Mouse (Mus musculus) embryonic facial prominence, embryonic 15.5 days (tissue): ENCODE data around the gene Fbxl12. TPM values are rescaled to one million over a fixed set of nuclear protein-coding genes. Genes with fewer than 3 reads are reported as not detected.

Experiments
- ATAC-seq: fragments of 200-750 bp; cut with Nextera tagmentation; 2 replicates; pipeline ENCODE4 v1.8.0; 2017; ENCODE audit warnings: low read depth, moderate TSS enrichment; ENCODE audit not compliant: insufficient number of reproducible peaks, low FRiP score, low TSS enrichment
- H3K27ac ChIP-seq: fragments of 300-500 bp; sonication (generic); replicated peaks from 2 replicates; pipeline ENCODE4 v1.5.1; 2015; ENCODE audit warnings: mild to moderate bottlenecking, inconsistent platforms
- H3K27me3 ChIP-seq: fragments of 300-500 bp; sonication (generic); 2 replicates; pipeline ENCODE4 v1.6.1; 2015; ENCODE audit warnings: inconsistent platforms
- H3K36me3 ChIP-seq: fragments of 300-500 bp; sonication (generic); 2 replicates; pipeline ENCODE4 v1.6.1; 2015; ENCODE audit warnings: mild to moderate bottlenecking, inconsistent platforms
- H3K4me1 ChIP-seq: fragments of 300-500 bp; sonication (generic); 2 replicates; pipeline ENCODE4 v1.6.1; 2015; ENCODE audit warnings: inconsistent platforms
- H3K4me2 ChIP-seq: fragments of 300-500 bp; sonication (generic); replicated peaks from 2 replicates; pipeline ENCODE4 v1.6.1; 2015; ENCODE audit warnings: mild to moderate bottlenecking, inconsistent platforms
- H3K4me3 ChIP-seq: fragments of 300-500 bp; sonication (generic); replicated peaks from 2 replicates; pipeline ENCODE4 v1.5.1; 2015; ENCODE audit warnings: mild to moderate bottlenecking, inconsistent platforms
- H3K9ac ChIP-seq: fragments of 300-500 bp; sonication (generic); 2 replicates; pipeline ENCODE4 v1.6.1; 2015; ENCODE audit warnings: inconsistent platforms
- H3K9me3 ChIP-seq: fragments of 300-500 bp; sonication (generic); replicated peaks from 2 replicates; pipeline ENCODE4 v1.6.1; 2016; ENCODE audit warnings: inconsistent platforms
- WGBS: fragments of 180-500 bp; shearing (Covaris S2); methylation state at CpG from one replicate; pipeline ENCODE4 v1.1.7; 2015; 5-methylcytosine and 5-hydroxymethylcytosine counted together
- polyA plus RNA-seq: library from polyadenylated mRNA; unstranded; fragments of >200 nt; fragmentation: Nextera tagmentation; extraction: Ambion mirVana; gene quantifications from 2 replicates; pipeline ENCODE4 v1.2.1, GENCODE M21; 2015

Gene Fbxl12
- polyA plus RNA-seq, 1 experiment from 2014 or later: 19.8 TPM

- Histone ChIP-seq H3K4me3 (peak overlapping the region; percentile 73), H3K9ac (peak overlapping the region; percentile 75), H3K27ac (no peak overlapping the region), H3K4me1 (peaks cover 26% of the 10 kb centered on the region), H3K4me2 (peak overlapping the region; percentile 79), H3K9me3 (no peaks in the 10 kb centered on the region), H3K27me3 (no peaks in the 10 kb centered on the region), H3K36me3 (peaks cover 41% of the 10 kb centered on the region)
- 0% methylated on average over 25 of the region's 25 CpGs for WGBS
- peak; percentile 3; the same call in 1 of the 2 replicates for ATAC-seq
Observed at GRCm38 (mm10) chr9:20652260-20652658, 7.7 kb upstream of the Fbxl12 start.

GRCm38 (mm10) chr9:20651602-20652259 lies 7.2 kb upstream of the Fbxl12 start, which contains the start of gene Pin1:
TSS of gene Pin1 (plus strand) at chr9:20652095.
- H3K36me3 ChIP-seq: peaks cover 40% of the 10 kb centered on the region

GRCm38 (mm10) chr9:20645121-20645520 lies 554 bp upstream of the Fbxl12 start:
- H3K9ac ChIP-seq: peak overlapping the region; percentile 75

More at GRCm38 (mm10) chr9:20651602-20652259, 7.2 kb upstream of the Fbxl12 start, which contains the start of gene Pin1:
- peaks cover 26% of the 10 kb centered on the region for H3K4me1 ChIP-seq
- under 1% methylated on average over 45 of the region's 45 CpGs for WGBS
- H3K4me3 ChIP-seq: peak within 1 kb of the TSS; percentile 73
- peak within 1 kb of the TSS; percentile 75 for H3K9ac ChIP-seq
- H3K27ac ChIP-seq: peak within 1 kb of the TSS; percentile 39
- H3K9me3 ChIP-seq: no peaks in the 10 kb centered on the region
- no peaks in the 10 kb centered on the region for H3K27me3 ChIP-seq
- peak; percentile 100 for ATAC-seq
- peak within 1 kb of the TSS; percentile 79 for H3K4me2 ChIP-seq

GRCm38 (mm10) chr9:20643781-20644180 lies 786 bp downstream of the Fbxl12 start:
- H3K9ac ChIP-seq: peak overlapping the region; percentile 75
- WGBS: 7% methylated on average over 13 of the region's 13 CpGs
- H3K4me3 ChIP-seq: peak overlapping the region; percentile 66
- peaks cover 28% of the 10 kb centered on the region for H3K4me1 ChIP-seq
- peak overlapping the region; percentile 96 for H3K27ac ChIP-seq
- no peaks in the 10 kb centered on the region for H3K27me3 ChIP-seq
- no peak for ATAC-seq
- peaks cover 30% of the 10 kb centered on the region for H3K36me3 ChIP-seq
- no peaks in the 10 kb centered on the region for H3K9me3 ChIP-seq
- peak overlapping the region; percentile 82 for H3K4me2 ChIP-seq

More at GRCm38 (mm10) chr9:20645121-20645520, 554 bp upstream of the Fbxl12 start:
- Histone ChIP-seq H3K27ac (peak overlapping the region; percentile 96), H3K4me1 (peaks cover 28% of the 10 kb centered on the region), H3K4me3 (peak overlapping the region; percentile 66), H3K27me3 (no peaks in the 10 kb centered on the region), H3K9me3 (no peaks in the 10 kb centered on the region), H3K4me2 (peak overlapping the region; percentile 82), H3K36me3 (peaks cover 31% of the 10 kb centered on the region)
- ATAC-seq: no peak
- WGBS: 3% methylated on average over 17 of the region's 17 CpGs

DNA sequence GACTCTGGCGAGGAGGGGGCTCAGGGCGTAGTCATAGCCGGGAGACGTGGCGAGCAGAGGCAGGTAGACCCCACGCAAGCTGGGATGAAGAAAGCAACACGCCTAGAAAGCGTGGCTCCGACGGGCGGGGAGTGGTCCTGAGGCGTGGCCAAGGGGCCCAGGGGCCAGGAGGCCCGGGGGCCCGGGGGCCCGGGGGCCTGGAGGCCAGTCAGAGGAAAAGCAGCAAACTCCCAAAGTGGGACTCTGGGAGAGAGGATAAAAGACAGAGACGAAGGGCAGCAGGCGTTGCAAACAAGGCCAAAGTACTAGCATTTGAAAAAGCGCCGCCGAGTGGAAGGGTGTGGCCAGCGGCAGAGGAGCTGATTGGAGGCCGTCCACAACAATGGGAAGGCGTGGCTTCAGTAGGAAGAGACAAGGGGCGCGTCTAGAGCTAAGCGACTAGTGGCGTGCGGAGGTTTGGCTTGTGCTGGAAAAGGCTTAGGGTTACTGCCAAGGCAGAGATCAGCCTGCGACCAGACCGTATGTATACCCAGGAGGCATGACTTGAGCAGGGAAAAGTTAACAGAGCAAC lies 1.6 kb downstream of the Fbxl12 start:
- peaks cover 28% of the 10 kb centered on the region for H3K4me1 ChIP-seq
- H3K9me3 ChIP-seq: no peaks in the 10 kb centered on the region
- peak overlapping the region; percentile 75 for H3K9ac ChIP-seq
- H3K4me3 ChIP-seq: peak overlapping the region; percentile 66
- peak; percentile 81 for ATAC-seq
- 2% methylated on average over 30 of the region's 30 CpGs for WGBS
- peaks cover 30% of the 10 kb centered on the region for H3K36me3 ChIP-seq
- H3K27me3 ChIP-seq: no peaks in the 10 kb centered on the region
- peak overlapping the region; percentile 96 for H3K27ac ChIP-seq
- peak overlapping the region; percentile 82 for H3K4me2 ChIP-seq

GRCm38 (mm10) chr9:20642101-20642895 lies 2.3 kb downstream of the Fbxl12 start, which contains the start of gene Ubl5:
TSS of gene Ubl5 (plus strand) at chr9:20642878.
- H3K9me3 ChIP-seq: no peaks in the 10 kb centered on the region
- peak within 1 kb of the TSS; percentile 75 for H3K9ac ChIP-seq
- peaks cover 28% of the 10 kb centered on the region for H3K4me1 ChIP-seq
- peak within 1 kb of the TSS; percentile 82 for H3K4me2 ChIP-seq
- H3K27ac ChIP-seq: peak within 1 kb of the TSS; percentile 96
- peak within 1 kb of the TSS; percentile 66 for H3K4me3 ChIP-seq
- H3K27me3 ChIP-seq: no peaks in the 10 kb centered on the region
- ATAC-seq: peak; percentile 94
- under 1% methylated on average over 51 of the region's 51 CpGs for WGBS
- peaks cover 28% of the 10 kb centered on the region for H3K36me3 ChIP-seq

DNA sequence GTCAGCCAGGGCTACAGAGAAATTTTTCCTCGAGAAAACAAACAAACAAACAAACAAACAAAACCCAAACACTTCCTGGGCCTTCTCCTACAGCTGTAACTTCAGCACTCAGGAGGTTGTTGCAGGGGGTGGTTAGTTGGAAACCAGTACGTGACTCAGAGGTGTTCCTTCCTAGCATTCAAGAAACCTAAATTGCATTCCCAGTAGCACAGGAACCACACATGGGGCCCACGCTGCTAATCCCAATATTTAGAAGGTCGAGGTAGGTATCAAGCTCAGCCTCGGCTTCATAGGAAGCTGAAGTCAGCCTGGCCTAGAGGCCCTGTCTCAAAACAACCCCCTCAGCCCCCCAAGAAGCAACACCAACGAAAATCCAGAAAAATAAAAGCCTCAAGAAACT lies 3.1 kb downstream of the Fbxl12 start:
- WGBS: 12% methylated on average over 6 of the region's 6 CpGs
- Histone ChIP-seq H3K9me3 (no peaks in the 10 kb centered on the region), H3K4me2 (peak overlapping the region; percentile 82), H3K9ac (peak overlapping the region; percentile 72), H3K4me3 (peak overlapping the region; percentile 66), H3K27ac (peak overlapping the region; percentile 96; the same call in 1 of the 2 replicates), H3K36me3 (peaks cover 27% of the 10 kb centered on the region), H3K27me3 (no peaks in the 10 kb centered on the region), H3K4me1 (peaks cover 28% of the 10 kb centered on the region)
- ATAC-seq: no peak

DNA sequence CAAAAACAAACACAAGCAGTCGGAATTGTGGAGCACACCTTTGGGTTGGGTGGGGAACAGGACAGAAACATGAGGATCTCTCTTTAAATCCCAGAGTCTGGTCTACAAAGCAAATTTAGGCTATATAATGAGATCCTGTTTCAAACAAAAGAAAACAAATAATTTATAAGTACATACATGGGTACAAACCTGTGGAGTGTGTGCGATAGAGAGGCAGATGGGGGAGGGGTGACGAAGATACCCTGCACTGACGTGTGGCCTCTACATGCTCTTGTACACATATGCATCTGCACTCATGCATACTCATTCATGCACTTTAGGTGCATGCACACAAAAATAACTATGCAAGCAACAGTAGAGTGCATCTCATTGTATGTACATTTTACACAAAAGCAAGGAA lies 5.1 kb downstream of the Fbxl12 start:
- ATAC-seq: no peak
- no peak overlapping the region for H3K27ac ChIP-seq
- no peak overlapping the region for H3K4me2 ChIP-seq
- H3K9me3 ChIP-seq: no peaks in the 10 kb centered on the region
- 84% methylated on average over 4 of the region's 4 CpGs for WGBS
- H3K4me1 ChIP-seq: peaks cover 21% of the 10 kb centered on the region
- peaks cover 22% of the 10 kb centered on the region for H3K36me3 ChIP-seq
- no peak overlapping the region for H3K4me3 ChIP-seq
- no peak overlapping the region for H3K9ac ChIP-seq
- no peaks in the 10 kb centered on the region for H3K27me3 ChIP-seq

DNA sequence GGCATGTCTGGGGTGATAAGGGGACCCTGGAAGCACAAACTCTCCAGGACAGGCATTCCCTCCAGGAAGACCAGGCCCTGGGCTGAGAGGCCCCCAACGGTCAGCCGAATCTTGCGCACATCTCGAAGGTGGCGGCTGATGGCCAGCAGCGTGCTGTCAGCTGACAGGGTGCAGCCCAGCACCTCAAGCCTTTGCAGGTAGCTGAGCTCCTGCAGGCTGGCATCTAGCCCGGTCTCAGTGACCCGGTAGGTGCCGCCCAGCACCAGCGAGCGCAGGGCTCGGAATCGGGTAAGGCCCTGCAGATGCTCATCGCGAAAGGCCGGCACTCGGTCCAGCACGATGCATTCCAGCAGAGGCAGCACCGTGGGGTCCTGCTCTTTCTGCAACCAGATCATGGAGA lies 6.0 kb downstream of the Fbxl12 start:
- ATAC-seq: no peak
- no peak overlapping the region for H3K4me2 ChIP-seq
- H3K27ac ChIP-seq: no peak overlapping the region
- H3K9me3 ChIP-seq: no peaks in the 10 kb centered on the region
- H3K36me3 ChIP-seq: peaks cover 22% of the 10 kb centered on the region
- H3K4me1 ChIP-seq: peaks cover 16% of the 10 kb centered on the region
- WGBS: 93% methylated on average over 19 of the region's 19 CpGs
- H3K27me3 ChIP-seq: no peaks in the 10 kb centered on the region
- no peak overlapping the region for H3K9ac ChIP-seq
- H3K4me3 ChIP-seq: no peak overlapping the region

GRCm38 (mm10) chr9:20636790-20637189 lies 7.8 kb downstream of the Fbxl12 start:
- H3K4me1 ChIP-seq: peaks cover 11% of the 10 kb centered on the region
- ATAC-seq: no peak
- H3K9ac ChIP-seq: no peak overlapping the region
- H3K4me3 ChIP-seq: no peak overlapping the region
- H3K36me3 ChIP-seq: peaks cover 22% of the 10 kb centered on the region
- no peak overlapping the region for H3K4me2 ChIP-seq
- no peaks in the 10 kb centered on the region for H3K9me3 ChIP-seq
- no peak overlapping the region for H3K27ac ChIP-seq
- 76% methylated on average over 2 of the region's 2 CpGs for WGBS
- H3K27me3 ChIP-seq: no peaks in the 10 kb centered on the region

DNA sequence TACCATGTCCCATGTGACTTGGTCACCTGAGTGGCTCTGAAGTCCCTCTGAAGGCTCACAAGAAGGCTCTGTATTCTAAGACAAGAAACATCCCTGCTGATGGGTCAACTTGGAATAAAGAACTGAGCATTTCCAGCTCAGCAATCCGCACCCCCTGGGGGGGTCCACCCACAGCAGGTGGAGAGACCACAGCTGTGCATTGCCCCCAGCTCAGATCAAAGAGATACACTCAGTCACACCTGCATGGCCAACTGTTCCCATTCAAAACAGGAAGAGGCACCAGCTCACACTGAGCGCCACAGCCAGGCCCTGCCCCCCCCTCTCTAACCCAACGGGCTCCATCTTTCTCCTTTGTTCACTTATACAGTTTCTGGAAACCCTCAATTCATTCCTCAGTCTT lies 8.3 kb downstream of the Fbxl12 start:
- peak; percentile 56; the same call in 1 of the 2 replicates for ATAC-seq
- Histone ChIP-seq H3K4me1 (peaks cover 6% of the 10 kb centered on the region), H3K4me2 (no peak overlapping the region), H3K9me3 (no peaks in the 10 kb centered on the region), H3K27ac (no peak overlapping the region), H3K27me3 (no peaks in the 10 kb centered on the region), H3K4me3 (no peak overlapping the region), H3K9ac (no peak overlapping the region), H3K36me3 (peaks cover 22% of the 10 kb centered on the region)
- WGBS: 75% methylated on average over 3 of the region's 3 CpGs
